Mouse (Mus musculus) embryonic fibroblast, embryonic 13.5 days (primary cell): Measurements from ENCODE around the gene Axin1.

Source experiments
- CTCF ChIP-seq: IDR thresholded peaks from 2 replicates; pipeline ENCODE4 v1.5.1; 2011; ENCODE audit warnings: mild to moderate bottlenecking, control low read depth, low read length, moderate library complexity, borderline replicate concordance; ENCODE audit not compliant: insufficient read depth
- POLR2A ChIP-seq: IDR thresholded peaks from 2 replicates; pipeline ENCODE4 v1.6.1; 2011; ENCODE audit warnings: low read depth, mild to moderate bottlenecking, control low read depth, low read length, moderate library complexity

GRCm38 (mm10) chr17:26192481-26193190 lies 54.1 kb downstream of the Axin1 start:
- TF ChIP-seq CTCF (no peak), POLR2A (no peak)
